ENCODE assay signal across 8 mouse cellular contexts in genomic region chr2:91922586-91923414, GRCm38 (mm10). TPM values are rescaled to one million over a fixed set of nuclear protein-coding genes. Genes with fewer than 3 reads are reported as not detected.
A peak's percentile ranks its signal among the peaks of the same experiment; 100 is the strongest.
DNase-seq lines count a peak whose midpoint lies in the region; ATAC-seq and TF ChIP-seq lines count a peak whose summit lies in the region.

No protein-coding gene starts in this region.

- WGBS in limb, embryonic 11.5 days, result 3% methylated on average over 37 of the region's 37 CpGs
- 2% methylated on average over 36 of the region's 37 CpGs for WGBS in stomach, embryonic 14.5 days

- peak; percentile 23 for DNase-seq in embryo, embryonic 10 days (ENCODE audit: low spot score)
- DNase-seq in embryo, embryonic 9.5 days (ENCODE audit: extremely low spot score), result no peak
- DNase-seq in testis, postnatal 14 days (ENCODE audit: low spot score), result no peak
- no peak for DNase-seq in limb, embryonic 11.5 days (ENCODE audit: low spot score)
- no peak for DNase-seq in urinary bladder, postnatal 10 days (ENCODE audit: low spot score)

- no peaks in the 10 kb centered on the region for H3K9me3 ChIP-seq in limb, embryonic 11.5 days (ENCODE audit: control insufficient read depth, low read length)
- no peaks in the 10 kb centered on the region for H3K9me3 ChIP-seq in stomach, embryonic 14.5 days (ENCODE audit: control insufficient read depth, low read depth, low read length)

- peak overlapping the region; percentile 81 for H3K4me3 ChIP-seq in testis, adult 2 months (ENCODE audit: control insufficient read depth, low read depth, low read length)
- peak overlapping the region; percentile 50 for H3K4me3 ChIP-seq in limb, embryonic 11.5 days (ENCODE audit: low read depth, low read length)
- peak overlapping the region; percentile 45 for H3K4me3 ChIP-seq in stomach, embryonic 14.5 days (ENCODE audit: low read depth, low read length)

- no peak for TF ChIP-seq POLR2A in testis, adult 2 months (IDR thresholded peaks at IDR 0.05; ENCODE audit: control insufficient read depth, low read depth, low read length)

- H3K36me3 ChIP-seq in testis, adult 2 months (ENCODE audit: control insufficient read depth, insufficient read depth, low read length), result no peaks in the 10 kb centered on the region
- H3K36me3 ChIP-seq in limb, embryonic 11.5 days (ENCODE audit: control insufficient read depth, insufficient read depth, low read length), result peaks cover 1% of the 10 kb centered on the region; the same call in 1 of the 2 replicates
- peaks cover 10% of the 10 kb centered on the region; the same call in 1 of the 2 replicates for H3K36me3 ChIP-seq in stomach, embryonic 14.5 days (ENCODE audit: control insufficient read depth, insufficient read depth, low read length)

- peaks cover 2% of the 10 kb centered on the region; the same call in 1 of the 2 replicates for H3K27me3 ChIP-seq in testis, adult 2 months (ENCODE audit: control insufficient read depth, insufficient read depth, low read length)
- peaks cover 36% of the 10 kb centered on the region for H3K27me3 ChIP-seq in limb, embryonic 11.5 days (ENCODE audit: control insufficient read depth, insufficient read depth, low read length)
- H3K27me3 ChIP-seq in stomach, embryonic 14.5 days (ENCODE audit: control insufficient read depth, insufficient read depth, low read length), result peaks cover 13% of the 10 kb centered on the region

- no peak for TF ChIP-seq CTCF in testis, adult 2 months (IDR thresholded peaks at IDR 0.05; ENCODE audit: control insufficient read depth, insufficient read depth, insufficient replicate concordance, low read depth, low read length)

- no peak for ATAC-seq in limb, embryonic 11.5 days (ENCODE audit: insufficient number of reproducible peaks, low FRiP score, low TSS enrichment, low read depth)
- ATAC-seq in stomach, embryonic 14.5 days (ENCODE audit: insufficient number of reproducible peaks, insufficient read depth, low FRiP score, low read depth), result no peak
- ATAC-seq in granulocyte monocyte progenitor cell, adult 5-6 weeks (replicated peaks; ENCODE audit: poor library complexity, severe bottlenecking), result no peak

- peak overlapping the region; percentile 71 for H3K4me2 ChIP-seq in limb, embryonic 11.5 days (ENCODE audit: low read depth, severe bottlenecking)
- H3K4me2 ChIP-seq in stomach, embryonic 14.5 days (replicated peaks; ENCODE audit: low read depth, low read length), result peak overlapping the region; percentile 98

- H3K9ac ChIP-seq in limb, embryonic 11.5 days (ENCODE audit: low read length), result no peak overlapping the region
- H3K9ac ChIP-seq in stomach, embryonic 14.5 days (replicated peaks; ENCODE audit: low read depth, low read length), result no peak overlapping the region

- no peak overlapping the region for H3K27ac ChIP-seq in testis, adult 2 months (ENCODE audit: control insufficient read depth, insufficient read depth, low read depth, low read length)
- H3K27ac ChIP-seq in limb, embryonic 11.5 days (replicated peaks; ENCODE audit: low read depth, low read length), result no peak overlapping the region
- H3K27ac ChIP-seq in stomach, embryonic 14.5 days (ENCODE audit: low read length), result no peak overlapping the region

- peaks cover 22% of the 10 kb centered on the region for H3K4me1 ChIP-seq in testis, adult 2 months (ENCODE audit: control insufficient read depth, insufficient read depth, low read length)
- peaks cover 12% of the 10 kb centered on the region; the same call in 1 of the 2 replicates for H3K4me1 ChIP-seq in limb, embryonic 11.5 days (ENCODE audit: control insufficient read depth, insufficient read depth, low read length)
- H3K4me1 ChIP-seq in stomach, embryonic 14.5 days (ENCODE audit: control insufficient read depth, insufficient read depth, low read length), result peaks cover 15% of the 10 kb centered on the region; the same call in 1 of the 2 replicates

RNA-seq across cellular contexts. Expression of gene Chrm4, which starts 4.2 kb away (rescaled TPM):
- 20.3 and 23.6 TPM in 2 replicates for polyA plus RNA-seq in testis, adult 2 months (2012; rRNA removed)
- polyA plus RNA-seq in limb, embryonic 11.5 days (2014; fragmentation: Nextera tagmentation; extraction: Ambion mirVana), result 0.53 and 0.68 TPM in 2 replicates
- polyA plus RNA-seq in stomach, embryonic 14.5 days (2014; fragmentation: Nextera tagmentation; extraction: Ambion mirVana), result 0.17 TPM in 1 of 2 replicates, not detected in the other
- not detected in 2 replicates for total RNA-seq in granulocyte monocyte progenitor cell, adult 5-6 weeks (2014; fragmentation: Nextera tagmentation)
- 0.26 TPM in 1 of 2 replicates, not detected in the other for total RNA-seq in granulocyte monocyte progenitor cell, adult 5-6 weeks (2017)

RNA-seq across cellular contexts. Expression of gene Mdk, which starts 9.3 kb away (rescaled TPM):
- 9.6 TPM in 2 replicates for polyA plus RNA-seq in testis, adult 2 months (2012; rRNA removed)
- polyA plus RNA-seq in limb, embryonic 11.5 days (2014; fragmentation: Nextera tagmentation; extraction: Ambion mirVana), result 2,345 and 2,452 TPM in 2 replicates
- 1,102 and 1,256 TPM in 2 replicates for polyA plus RNA-seq in stomach, embryonic 14.5 days (2014; fragmentation: Nextera tagmentation; extraction: Ambion mirVana)
- 1.3 and 4.1 TPM in 2 replicates for total RNA-seq in granulocyte monocyte progenitor cell, adult 5-6 weeks (2014; fragmentation: Nextera tagmentation)
- total RNA-seq in granulocyte monocyte progenitor cell, adult 5-6 weeks (2017), result not detected in 2 replicates

RNA-seq across cellular contexts. Expression of gene Gm9821, which starts 22.7 kb away (rescaled TPM):
- polyA plus RNA-seq in testis, adult 2 months (2012; rRNA removed), result not detected in 2 replicates
- polyA plus RNA-seq in limb, embryonic 11.5 days (2014; fragmentation: Nextera tagmentation; extraction: Ambion mirVana), result 0.32 and 0.48 TPM in 2 replicates
- 1.2 and 1.4 TPM in 2 replicates for polyA plus RNA-seq in stomach, embryonic 14.5 days (2014; fragmentation: Nextera tagmentation; extraction: Ambion mirVana)
- total RNA-seq in granulocyte monocyte progenitor cell, adult 5-6 weeks (2014; fragmentation: Nextera tagmentation), result not detected in 2 replicates
- 0.21 TPM in 1 of 2 replicates, not detected in the other for total RNA-seq in granulocyte monocyte progenitor cell, adult 5-6 weeks (2017)

RNA-seq across cellular contexts. Expression of gene Dgkz, which starts 52.9 kb away (rescaled TPM):
- polyA plus RNA-seq in testis, adult 2 months (2012; rRNA removed), result 14.2 and 14.3 TPM in 2 replicates
- 36.9 and 37.6 TPM in 2 replicates for polyA plus RNA-seq in limb, embryonic 11.5 days (2014; fragmentation: Nextera tagmentation; extraction: Ambion mirVana)
- polyA plus RNA-seq in stomach, embryonic 14.5 days (2014; fragmentation: Nextera tagmentation; extraction: Ambion mirVana), result 45.4 and 47.9 TPM in 2 replicates
- total RNA-seq in granulocyte monocyte progenitor cell, adult 5-6 weeks (2014; fragmentation: Nextera tagmentation), result 115 and 135 TPM in 2 replicates
- total RNA-seq in granulocyte monocyte progenitor cell, adult 5-6 weeks (2017), result 75.7 and 89.4 TPM in 2 replicates

Comparison
In these comparisons a context has a peak if more than half of its experiments do, and no peak if none do; other contexts are left out.
1. RNA of gene Chrm4, which starts 4.2 kb away (polyA plus RNA-seq): 20.3 to 23.6 TPM in testis, adult 2 months; 0.53 to 0.68 TPM in limb, embryonic 11.5 days and 0.17 TPM in stomach, embryonic 14.5 days; every median in the first group is over 10 times any median in the second.
2. RNA of gene Mdk, which starts 9.3 kb away (polyA plus RNA-seq): 2,345 to 2,452 TPM in limb, embryonic 11.5 days and 1,102 to 1,256 TPM in stomach, embryonic 14.5 days; 9.6 TPM in testis, adult 2 months; every median in the first group is over 100 times any median in the second.
3. Peak in every context shown above with its lines, with median percentiles within 50 percentile points of each other: H3K4me3 ChIP-seq.